Mouse (Mus musculus): ENCODE results near the gene Pex7. TPM values are rescaled to one million over a fixed set of nuclear protein-coding genes. Genes with fewer than 3 reads are reported as not detected.
A peak's percentile ranks its signal among the peaks of the same experiment; 100 is the strongest.
"Not testable (repeated sequence)": the region's sequence is repeated elsewhere in the genome, so short reads cannot be mapped to it uniquely, and the experiment has no call there.

Gene Pex7
- total RNA-seq, 1 experiment from 2014 or later: 57.8 TPM

DNA sequence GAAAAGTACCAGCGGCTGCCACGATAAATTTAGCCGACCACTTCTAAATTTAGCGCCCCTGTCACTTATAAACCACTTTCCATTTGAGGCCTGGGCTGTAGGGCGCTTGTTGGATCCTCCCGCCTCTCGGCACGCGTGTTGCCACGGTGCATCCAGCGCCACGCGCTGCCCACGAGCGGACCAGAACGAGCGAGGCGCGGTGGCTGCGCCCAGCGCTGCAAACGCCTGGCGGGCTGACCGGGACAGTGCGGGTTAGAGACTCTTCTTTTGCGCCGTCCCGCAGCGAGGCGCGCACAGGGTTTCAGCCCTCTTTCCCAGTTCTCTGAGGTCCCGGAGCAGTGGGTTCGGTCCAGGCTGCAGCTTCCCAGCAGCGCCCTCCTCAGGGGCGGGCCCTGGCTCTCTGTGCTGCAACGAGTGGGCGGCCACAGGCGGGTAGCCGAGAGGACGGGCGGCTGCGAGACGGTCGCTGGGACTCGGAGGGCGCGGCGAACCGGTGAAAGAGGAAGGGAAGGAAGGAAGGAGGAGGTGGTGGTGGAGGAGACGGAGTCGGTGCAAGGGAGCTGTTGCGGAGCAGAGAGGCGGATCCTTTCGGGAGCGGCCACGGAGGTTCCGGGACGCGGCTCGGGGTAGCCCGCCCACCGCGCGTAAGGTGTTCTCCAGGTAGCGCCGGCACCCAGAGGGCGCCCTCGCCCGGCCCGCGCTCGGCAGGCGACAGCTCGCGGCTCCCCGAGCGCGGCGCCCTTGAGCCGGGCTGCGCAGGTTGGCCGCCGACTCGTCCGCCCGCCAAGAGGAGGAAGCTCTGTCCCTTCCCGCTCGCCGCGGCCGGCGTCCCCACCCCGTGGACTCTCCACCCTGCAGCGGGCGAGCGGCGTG, 26.3 kb upstream of the Pex7 start:
- DNase-seq: peak; percentile 83

DNA sequence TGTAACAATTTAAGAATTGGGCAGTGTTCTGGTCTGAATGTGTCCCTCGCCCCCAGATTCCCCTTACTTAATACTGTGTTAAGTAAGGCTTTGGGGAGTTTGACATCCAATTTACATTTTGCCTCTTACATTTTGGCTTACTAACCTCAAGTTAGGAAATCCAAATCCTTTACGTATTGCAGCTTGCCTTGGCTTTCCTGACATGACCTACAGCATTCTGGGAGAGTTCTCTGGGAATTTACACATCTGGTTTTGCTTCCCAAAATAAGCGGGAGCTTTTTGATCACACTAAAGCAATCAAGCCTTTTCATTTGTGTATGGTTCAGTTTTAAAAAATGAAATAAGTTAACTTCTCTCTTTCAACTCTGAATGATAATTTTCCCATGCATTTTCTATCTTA, 25.5 kb upstream of the Pex7 start:
- DNase-seq: no peak

DNA sequence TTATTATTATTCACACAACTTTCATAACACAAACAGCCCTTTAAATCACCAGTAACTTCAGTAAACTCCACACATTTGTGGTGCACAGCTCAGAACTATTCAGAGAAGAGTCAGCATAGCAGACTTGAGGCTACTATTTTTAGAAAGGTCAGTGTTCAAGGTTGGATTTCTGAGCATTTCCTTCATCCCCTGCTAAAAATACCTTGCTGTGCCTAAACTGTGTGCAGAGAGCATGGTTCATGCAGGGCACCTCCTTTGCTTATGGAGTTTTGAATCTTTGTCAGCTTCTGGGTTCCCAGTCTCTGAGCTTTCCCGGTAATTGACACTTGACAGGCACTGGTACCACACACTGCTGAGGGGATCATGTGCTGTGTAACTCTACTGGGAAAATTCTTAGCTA, 20.7 kb upstream of the Pex7 start:
- no peak for DNase-seq

DNA sequence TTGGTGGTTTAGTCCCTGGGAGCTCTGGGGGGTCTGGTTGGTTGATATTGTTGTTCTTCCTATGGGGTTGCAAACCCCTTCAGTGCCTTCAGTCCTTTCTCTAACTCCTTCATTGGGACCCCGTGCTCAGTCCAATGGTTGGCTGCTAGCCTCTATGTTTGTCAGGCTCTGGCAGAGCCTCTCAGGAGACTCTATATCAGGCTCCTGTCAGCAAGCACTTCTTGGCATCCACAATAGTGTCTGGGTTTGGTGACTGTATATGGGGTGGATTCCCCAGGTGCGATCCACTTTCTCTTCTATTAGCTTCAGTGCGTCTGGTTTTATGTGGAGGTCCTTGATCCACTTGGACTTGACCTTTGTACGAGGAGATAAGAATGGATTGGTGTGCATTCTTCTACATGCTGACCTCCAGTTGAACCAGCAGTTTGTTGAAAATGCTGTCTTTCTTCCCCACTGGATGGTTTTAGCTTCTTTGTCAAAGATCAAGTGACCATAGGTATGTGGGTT, 19.0 kb upstream of the Pex7 start:
- not testable (repeated sequence) for DNase-seq

DNA sequence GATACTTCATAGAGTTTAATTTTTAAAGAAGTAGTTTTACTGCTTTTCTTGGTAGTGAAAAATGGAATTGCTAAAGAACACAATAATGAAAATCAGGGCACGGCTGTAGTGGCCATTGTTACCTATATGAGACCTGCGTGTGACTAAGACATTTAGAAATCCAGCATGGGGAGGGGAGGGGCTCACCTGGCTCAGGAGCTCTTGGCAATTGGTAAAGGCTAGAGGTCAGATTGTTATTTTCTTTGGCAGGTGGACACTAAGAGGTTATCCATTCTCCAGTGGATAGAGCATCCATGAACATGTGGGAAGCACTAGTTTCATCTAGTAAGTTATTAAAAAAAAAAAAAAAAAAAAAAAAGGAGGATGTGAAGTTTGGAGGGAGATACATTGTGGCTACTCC, 16.8 kb upstream of the Pex7 start:
- DNase-seq: no peak

DNA sequence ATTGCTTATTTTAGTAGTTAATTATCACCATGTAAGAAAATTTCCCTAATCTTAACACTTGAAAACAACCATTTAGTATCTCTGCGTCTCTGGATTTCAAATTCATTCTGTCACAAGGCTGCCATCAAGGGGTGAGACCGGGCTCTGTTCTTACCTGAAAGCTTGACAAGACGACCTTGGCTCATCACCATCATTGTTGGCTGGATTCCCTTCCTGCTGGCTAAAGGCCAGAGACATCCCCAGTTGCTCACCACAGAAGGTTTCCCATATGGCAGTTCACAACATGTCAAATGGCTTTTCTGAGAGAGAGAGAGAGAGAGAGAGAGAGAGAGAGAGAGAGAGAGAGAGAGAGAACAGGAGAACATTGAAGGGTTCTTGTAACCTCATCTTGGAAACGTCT, 14.9 kb upstream of the Pex7 start:
- peak; percentile 47 for DNase-seq

DNA sequence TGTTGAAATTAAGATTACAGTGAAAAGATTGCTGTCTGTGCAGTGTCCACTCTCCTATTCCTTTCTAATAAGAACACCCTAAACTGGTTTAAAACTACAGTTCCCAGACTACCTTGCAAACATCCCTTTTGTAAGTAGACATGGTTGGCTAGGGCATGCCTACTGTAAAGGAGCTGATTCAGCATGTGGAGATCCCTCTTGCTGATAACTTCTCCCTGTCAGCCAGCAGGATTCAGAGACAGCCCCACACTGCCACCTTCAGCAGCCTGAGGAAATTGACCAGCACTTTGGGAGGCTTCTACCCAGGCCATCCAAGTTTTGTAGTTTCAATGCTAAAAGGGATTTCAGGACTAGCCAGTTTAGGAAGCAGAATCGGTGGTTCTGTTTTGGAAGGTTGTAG, 7.8 kb upstream of the Pex7 start:
- peak; percentile 69 for DNase-seq

DNA sequence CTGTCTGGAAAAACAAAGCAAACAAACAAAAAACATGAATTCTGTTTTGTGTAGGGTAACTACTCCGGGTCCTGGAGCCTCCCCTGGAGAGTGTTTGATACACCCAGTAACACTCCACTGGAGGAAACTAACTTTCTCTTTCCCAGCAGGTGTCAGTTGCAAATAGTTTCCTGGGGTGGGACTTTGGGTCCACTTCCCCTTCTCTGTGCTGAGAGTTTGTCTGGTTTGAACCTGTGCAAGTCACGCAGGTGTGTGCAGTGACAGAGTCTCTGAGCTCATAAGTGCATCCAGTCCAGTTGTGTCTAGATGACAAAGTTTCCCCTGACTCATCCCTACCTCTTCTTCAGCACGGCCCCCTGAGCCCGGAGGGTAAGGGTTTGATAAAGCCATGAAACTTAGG, 6.3 kb upstream of the Pex7 start:
- no peak for DNase-seq

DNA sequence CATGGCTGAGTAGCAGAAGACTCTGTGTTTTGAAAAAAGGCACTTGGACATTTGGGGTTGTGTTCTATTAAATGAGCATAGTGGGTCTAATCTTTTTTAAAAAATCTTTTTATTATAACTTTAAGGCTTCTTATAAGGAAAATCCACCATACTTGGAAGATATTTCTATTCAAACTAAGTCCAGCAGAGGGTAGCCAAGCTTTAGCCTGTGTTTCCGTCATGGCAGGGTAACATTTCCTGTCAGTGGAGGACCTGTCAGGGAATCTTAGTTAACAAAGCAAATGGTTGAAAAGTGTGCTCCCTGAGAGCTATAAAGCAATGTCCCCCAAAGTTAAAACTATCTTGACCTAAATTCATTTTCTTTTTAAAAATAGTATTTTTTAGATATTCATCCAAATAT, 4.1 kb upstream of the Pex7 start:
- DNase-seq: no peak

DNA sequence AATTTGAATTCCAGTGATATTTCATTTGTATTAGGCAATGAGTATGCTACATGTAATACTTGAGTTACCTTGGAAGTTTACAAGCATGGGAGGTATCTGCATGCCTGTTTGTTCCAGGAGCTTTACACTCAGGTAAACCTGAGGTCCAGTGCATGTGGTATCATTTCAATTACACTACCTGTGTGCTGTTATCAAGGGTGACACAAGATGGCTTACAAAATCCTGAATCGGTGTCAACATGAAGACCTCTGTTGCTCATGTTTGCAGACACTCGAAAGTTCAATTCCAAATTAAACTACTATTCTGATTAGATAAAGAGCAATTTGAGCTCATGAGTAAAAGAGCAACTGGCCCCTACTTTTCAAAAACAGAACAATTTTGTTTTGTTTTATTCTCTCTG, 3.0 kb upstream of the Pex7 start:
- DNase-seq: no peak

DNA sequence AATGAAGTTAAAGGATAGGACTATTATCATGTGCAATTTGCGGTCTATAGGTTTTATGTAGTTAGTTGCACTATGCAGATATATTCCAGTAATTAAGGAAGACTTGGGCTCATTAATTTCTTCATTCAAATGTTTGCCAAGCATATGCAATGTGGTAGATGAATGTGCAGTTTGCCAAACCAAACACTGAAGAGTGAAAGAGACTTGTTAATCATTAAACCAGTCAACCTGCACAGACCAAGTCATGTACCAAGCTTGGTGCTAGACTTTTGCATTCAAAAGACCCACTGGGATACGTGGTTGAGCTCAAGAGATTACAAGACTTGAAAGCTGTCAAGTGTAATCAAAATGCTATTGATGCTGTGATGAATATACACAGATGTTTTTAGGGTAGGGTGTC, 587 bp upstream of the Pex7 start:
- DNase-seq: no peak

DNA sequence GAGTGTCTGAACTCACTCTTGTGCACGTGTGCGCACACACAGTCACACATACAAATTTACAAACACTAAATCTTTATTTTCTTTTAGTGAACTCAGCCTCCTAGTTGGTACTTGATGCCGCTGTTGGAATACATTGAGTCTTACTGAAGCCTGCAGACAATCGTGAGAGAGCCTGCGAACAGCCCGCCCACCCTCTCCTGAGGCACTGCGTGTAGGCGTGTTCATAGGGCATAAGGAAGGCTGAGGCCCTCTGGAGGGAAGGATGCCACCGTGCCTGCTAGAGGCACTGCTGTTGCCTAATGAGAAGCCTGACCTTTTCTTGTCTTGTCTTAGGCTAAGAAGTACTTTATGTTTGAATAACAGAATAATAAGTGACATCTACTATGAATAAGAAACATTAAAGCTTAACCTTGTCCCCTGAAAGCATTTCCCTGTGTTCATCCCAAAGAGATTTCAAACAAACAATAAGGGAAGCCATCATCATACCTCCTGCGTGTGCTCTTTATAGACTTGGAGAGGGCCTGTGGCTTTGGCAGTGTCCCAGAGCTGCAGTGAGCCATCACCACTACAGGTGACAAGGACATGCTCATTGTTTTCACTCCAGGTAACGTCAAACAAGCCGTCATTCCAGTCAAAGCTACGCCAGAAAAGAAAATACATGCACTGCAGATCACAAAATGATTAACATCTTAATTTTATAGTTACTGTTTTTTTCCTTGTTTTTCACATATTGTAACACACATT, 3.2 kb downstream of the Pex7 start:
- no peak for DNase-seq

DNA sequence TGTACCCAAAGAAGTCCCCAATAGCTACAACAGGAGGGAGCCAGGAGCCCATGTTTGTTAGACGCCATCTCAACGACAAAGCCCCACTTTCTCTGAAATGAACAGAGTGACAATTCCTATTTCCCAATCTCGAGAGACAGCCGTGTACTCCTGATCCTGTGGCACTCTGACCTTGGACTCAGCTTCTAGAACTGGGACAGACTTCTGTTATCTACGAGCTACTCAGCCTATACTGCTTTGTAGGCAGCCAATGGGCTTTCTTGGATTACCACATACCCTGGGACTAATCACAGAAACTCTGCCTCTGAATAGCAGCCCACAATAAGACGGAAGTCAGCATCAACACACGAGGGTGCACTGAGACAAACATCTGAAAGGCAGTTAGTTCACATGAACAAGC, 5.5 kb downstream of the Pex7 start:
- DNase-seq: no peak

DNA sequence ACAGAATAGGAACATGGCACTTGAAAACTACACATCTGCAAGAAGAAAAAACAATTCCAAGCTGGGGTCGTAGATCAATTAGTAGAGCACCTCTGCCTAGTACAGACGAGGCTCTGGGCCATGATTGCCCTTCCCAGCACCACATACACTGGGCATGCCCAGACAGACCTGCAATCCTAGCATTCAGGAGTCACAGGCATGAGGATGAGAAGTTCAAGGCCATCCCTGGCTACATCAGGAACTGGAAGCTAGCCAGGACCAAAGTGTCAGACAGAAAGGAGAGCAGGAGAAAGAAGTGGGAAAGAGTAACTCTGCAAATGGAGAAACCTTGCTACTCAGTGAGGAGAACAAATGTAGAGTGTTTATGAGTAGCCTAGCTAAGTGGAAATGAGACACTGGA, 7.3 kb downstream of the Pex7 start:
- DNase-seq: peak; percentile 52

DNA sequence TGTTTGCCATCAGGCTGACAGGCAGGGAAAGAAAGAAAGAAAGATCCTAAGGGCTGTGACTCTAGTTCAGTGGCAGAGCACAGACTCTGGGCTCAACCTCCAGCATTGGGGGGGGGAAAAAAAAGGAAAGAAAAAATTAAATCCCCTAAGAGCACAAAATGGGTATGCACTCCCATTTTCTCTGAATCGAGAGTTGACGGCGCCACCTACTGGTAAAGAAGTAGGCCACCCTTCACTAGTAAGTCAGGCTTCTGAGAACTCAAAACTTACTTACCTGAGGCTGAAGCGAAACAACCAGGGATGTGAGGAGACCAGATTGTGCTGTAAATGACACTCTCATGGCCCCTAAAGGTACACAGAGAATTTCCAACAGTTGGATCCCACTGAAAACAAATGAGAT, 13.5 kb downstream of the Pex7 start:
- peak; percentile 37 for DNase-seq

DNA sequence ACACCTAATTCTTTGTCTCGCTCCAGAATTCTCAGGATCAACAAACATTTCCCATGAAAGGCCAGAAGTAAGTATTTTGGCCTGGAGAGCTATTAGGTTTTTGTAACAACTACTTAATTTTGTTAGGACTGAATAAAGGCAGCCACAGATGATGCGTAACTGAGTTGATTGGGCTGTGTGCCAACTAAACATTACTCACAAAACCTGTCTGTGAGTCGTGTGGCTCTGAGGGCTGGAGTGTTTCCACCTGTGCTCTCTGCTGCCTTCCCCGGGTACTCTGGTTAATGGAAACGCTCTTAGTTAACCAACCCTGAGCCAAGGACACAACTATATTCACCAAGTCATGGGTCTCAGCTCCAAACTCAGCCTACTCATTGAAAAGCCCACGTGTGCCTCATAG, 14.3 kb downstream of the Pex7 start:
- no peak for DNase-seq

DNA sequence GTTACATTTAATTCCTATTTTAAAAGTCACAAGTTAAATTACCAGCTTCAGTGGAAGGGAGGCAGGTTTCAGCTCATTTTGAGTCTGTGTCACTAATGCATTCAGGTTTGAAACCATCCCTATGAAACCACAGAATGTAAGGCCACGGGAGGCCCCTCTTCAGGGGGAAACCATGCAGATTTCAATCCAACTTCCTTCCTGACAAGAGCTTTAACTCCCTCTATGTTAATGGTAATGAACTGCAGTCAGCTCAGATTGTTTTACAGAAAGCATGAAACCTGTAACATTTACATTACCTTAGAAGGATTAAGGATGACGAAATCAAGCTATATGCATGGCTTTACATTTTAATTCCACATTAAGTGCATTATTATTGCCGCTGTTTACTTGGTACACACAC, 15.8 kb downstream of the Pex7 start:
- DNase-seq: no peak

DNA sequence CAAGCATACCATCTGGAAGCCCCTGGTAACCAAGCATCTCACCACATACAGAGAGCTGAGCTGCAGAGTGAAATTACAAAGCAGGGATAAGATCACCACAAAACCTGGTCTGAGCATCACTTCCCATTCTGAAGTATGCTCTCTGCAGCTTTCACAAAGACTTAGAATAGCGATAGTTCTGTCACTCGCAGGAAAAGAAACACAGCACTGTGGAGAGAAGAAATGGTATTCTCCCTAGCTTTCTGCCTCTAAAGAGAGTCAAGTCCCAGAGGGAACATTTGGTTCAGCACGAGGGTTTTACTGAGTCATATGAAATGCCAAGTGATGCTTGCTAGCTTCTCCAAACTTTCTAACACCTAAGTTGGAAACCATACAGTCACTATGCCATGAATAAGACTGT, 17.6 kb downstream of the Pex7 start:
- no peak for DNase-seq

DNA sequence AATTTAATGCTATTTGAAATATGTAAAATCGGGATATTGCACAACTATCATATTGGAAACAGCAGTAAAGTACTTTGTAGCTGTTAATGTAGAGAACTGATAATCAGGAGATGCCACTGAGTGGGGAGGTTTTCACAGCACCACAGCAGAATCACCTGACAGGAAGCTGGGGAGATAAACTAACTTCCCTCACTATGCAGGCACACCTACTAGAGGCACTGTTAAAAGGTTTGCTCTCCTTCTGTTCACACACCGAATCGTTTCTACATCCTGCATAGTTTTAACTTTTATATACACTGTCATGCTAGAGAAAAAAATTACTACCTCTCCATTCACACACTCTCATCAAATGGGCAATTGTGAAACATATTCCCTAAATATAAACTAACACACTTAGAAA, 21.2 kb downstream of the Pex7 start:
- no peak for DNase-seq

DNA sequence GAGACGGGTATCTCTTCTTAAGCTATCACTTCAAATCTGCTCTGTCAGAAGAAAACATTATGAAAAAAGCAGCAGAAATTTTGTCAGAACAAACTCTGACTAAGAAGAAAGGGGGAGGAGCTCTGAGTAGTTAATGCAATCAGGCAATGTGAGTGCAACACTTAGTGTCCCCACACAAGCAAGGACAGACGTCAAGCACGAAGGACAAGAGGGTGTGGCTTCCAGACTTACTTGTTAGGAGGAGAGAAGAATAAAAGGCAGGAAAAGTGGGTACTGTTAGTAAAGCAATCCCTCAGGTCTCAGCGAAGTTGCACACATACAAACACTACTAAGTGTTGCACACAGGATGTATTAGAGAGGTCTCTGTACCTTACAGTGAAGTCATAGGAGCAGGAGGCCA, 23.1 kb downstream of the Pex7 start:
- no peak for DNase-seq

DNA sequence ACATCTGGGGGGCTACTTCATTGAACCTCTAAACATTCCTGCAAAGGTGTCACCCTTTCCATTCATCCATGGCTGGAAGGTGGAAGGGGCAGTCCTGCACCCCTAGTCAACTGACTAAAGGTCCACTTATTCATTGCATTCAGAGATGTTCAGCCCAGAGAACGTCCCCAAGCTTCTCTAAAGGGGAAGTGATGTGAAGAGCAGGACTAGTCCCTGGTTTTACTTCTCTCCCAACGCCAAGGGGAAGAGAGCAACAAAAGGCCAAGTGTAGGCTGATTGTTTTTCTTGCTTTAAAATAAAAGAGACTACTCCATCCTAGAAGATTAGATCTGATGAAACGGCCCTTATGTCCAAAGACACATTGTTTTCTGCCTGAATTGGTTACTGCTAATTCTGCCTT, 27.1 kb downstream of the Pex7 start:
- no peak for DNase-seq

DNA sequence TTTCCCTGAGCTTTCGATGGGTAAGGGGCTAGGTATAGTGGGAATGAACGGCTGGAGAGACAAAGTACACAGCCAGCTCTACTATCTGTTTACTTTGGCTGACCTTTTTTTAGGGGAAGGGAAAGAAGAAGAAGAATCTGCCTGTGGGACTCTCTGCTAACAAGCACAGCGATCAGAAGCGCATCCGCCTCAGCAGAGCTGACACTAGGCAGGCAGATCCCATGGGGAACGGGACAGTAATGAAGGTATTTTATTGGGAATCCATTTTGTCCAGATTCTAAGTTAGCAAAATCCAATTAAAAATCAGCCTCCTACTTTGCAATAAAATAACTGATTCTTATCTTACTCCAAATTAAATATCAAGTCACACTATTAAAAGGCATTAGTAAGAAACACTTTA, 28.3 kb downstream of the Pex7 start:
- DNase-seq: no peak

DNA sequence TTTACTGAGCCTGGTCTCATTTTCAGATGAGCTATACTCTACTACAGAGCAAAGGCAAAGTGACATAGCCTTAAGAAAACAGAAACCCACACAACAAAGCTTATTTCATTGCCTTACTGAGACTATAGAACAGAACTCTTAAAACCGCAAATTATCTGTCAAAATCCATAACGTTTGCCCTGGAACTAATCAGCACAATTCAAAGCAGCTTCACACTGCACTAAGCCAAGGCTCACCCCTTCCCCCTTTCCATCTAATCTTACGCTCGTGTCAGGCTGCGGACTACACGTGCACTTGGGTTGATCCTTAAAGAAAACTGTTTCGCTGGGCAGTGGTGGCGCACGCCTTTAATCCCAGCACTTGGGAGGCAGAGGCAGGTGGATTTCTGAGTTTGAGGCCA, 29.8 kb downstream of the Pex7 start:
- no peak for DNase-seq

DNA sequence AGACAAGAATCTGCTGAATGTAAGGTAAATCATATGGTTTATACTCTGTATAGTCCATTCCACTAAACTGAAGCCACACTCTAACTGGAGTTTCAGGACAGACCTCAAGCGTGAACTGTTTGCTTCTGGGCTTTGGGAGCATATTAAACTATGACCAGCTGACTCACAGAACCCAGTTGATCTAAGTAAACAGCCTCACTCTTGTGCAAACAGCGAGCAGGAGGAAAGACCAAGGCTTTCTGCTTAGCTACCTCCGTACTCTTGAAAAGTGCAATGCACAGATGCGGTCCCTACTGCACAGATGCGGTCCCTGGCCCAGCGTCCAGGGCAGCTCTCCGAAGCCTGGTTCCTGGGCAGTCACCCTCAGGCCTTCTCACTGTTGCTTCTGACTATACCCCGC, 30.2 kb downstream of the Pex7 start:
- no peak for DNase-seq

All from adrenal gland, postnatal 25 days (tissue).